Mouse (Mus musculus): ENCODE results near the gene A830031A19Rik.
A peak's percentile ranks its signal among the peaks of the same experiment; 100 is the strongest.

A830031A19Rik gene

GRCm38 (mm10) chr11:24095656-24096353, 21.0 kb upstream of the A830031A19Rik start:
- ATAC-seq (ENCODE audit: low TSS enrichment): no peak

GRCm38 (mm10) chr11:24095236-24095635, 20.4 kb upstream of the A830031A19Rik start:
- ATAC-seq (ENCODE audit: low TSS enrichment): peak; percentile 9; the same call in 1 of the 2 replicates

GRCm38 (mm10) chr11:24094086-24094487, 19.2 kb upstream of the A830031A19Rik start:
- peak; percentile 7; the same call in 1 of the 2 replicates for ATAC-seq (ENCODE audit: low TSS enrichment)

- ATAC-seq (ENCODE audit: low TSS enrichment): no peak
Observed at GRCm38 (mm10) chr11:24092618-24093017, 17.8 kb upstream of the A830031A19Rik start.

- ATAC-seq (ENCODE audit: low TSS enrichment): no peak
Observed at GRCm38 (mm10) chr11:24091393-24092080, 16.7 kb upstream of the A830031A19Rik start.

- ATAC-seq (ENCODE audit: low TSS enrichment): no peak
Observed at GRCm38 (mm10) chr11:24090443-24090842, 15.6 kb upstream of the A830031A19Rik start.

GRCm38 (mm10) chr11:24087069-24087468, 12.2 kb upstream of the A830031A19Rik start:
- peak; percentile 49 for ATAC-seq (ENCODE audit: low TSS enrichment)

GRCm38 (mm10) chr11:24085986-24086385, 11.1 kb upstream of the A830031A19Rik start:
- no peak for ATAC-seq (ENCODE audit: low TSS enrichment)

- ATAC-seq (ENCODE audit: low TSS enrichment): no peak
Observed at GRCm38 (mm10) chr11:24084590-24084989, 9.7 kb upstream of the A830031A19Rik start.

GRCm38 (mm10) chr11:24084077-24084476, 9.2 kb upstream of the A830031A19Rik start:
- ATAC-seq (ENCODE audit: low TSS enrichment): no peak

- ATAC-seq (ENCODE audit: low TSS enrichment): no peak
Observed at GRCm38 (mm10) chr11:24083423-24083822, 8.6 kb upstream of the A830031A19Rik start.

GRCm38 (mm10) chr11:24083076-24083405, 8.2 kb upstream of the A830031A19Rik start:
- no peak for ATAC-seq (ENCODE audit: low TSS enrichment)

- no peak for ATAC-seq (ENCODE audit: low TSS enrichment)
Observed at GRCm38 (mm10) chr11:24082385-24083075, 7.7 kb upstream of the A830031A19Rik start.

GRCm38 (mm10) chr11:24081687-24082384, 7.0 kb upstream of the A830031A19Rik start:
- no peak for ATAC-seq (ENCODE audit: low TSS enrichment)

- ATAC-seq (ENCODE audit: low TSS enrichment): peak; percentile 6; the same call in 1 of the 2 replicates
Observed at GRCm38 (mm10) chr11:24081016-24081686, 6.3 kb upstream of the A830031A19Rik start.

GRCm38 (mm10) chr11:24080541-24080940, 5.7 kb upstream of the A830031A19Rik start:
- ATAC-seq (ENCODE audit: low TSS enrichment): peak; percentile 1; the same call in 1 of the 2 replicates

- peak; percentile 5; the same call in 1 of the 2 replicates for ATAC-seq (ENCODE audit: low TSS enrichment)
Observed at GRCm38 (mm10) chr11:24079392-24080391, 4.8 kb upstream of the A830031A19Rik start.

GRCm38 (mm10) chr11:24078706-24079316, 4.0 kb upstream of the A830031A19Rik start:
- ATAC-seq (ENCODE audit: low TSS enrichment): no peak
